Mouse (Mus musculus) MEL (cell line): ENCODE results near the gene Rab4b.

Experiments
- BHLHE40 ChIP-seq: IDR thresholded peaks from 2 replicates; pipeline ENCODE4 v1.6.1; 2012; ENCODE audit warnings: low read depth, mild to moderate bottlenecking, inconsistent platforms, low read length, improper control_type of control experiment, borderline replicate concordance
- CTCF ChIP-seq, 3 experiments: IDR thresholded peaks in 2 of 3; conservative IDR thresholded peaks in 1 of 3; 2 replicates each; pipeline ENCODE4 v1.5.1; 2011 to 2012; ENCODE audit warnings: low read length in 3 of 3, low read depth in 2 of 3, mild to moderate bottlenecking in 2 of 3, improper control_type of control experiment in 1 of 3, inconsistent platforms in 1 of 3, mixed read lengths in 1 of 3, moderate library complexity in 1 of 3; ENCODE audit not compliant: control insufficient read depth in 1 of 3, insufficient read depth in 1 of 3, poor library complexity in 1 of 3, severe bottlenecking in 1 of 3
- E2F4 ChIP-seq: IDR thresholded peaks from 2 replicates; pipeline ENCODE4 v1.6.1; 2011; ENCODE audit warnings: low read depth, low read length, improper control_type of control experiment, borderline replicate concordance
- GABPA ChIP-seq: IDR thresholded peaks from 2 replicates; pipeline ENCODE4 v1.6.1; 2012; ENCODE audit warnings: low read depth, mild to moderate bottlenecking, inconsistent platforms, low read length, improper control_type of control experiment, moderate library complexity
- GATA1 ChIP-seq: IDR thresholded peaks from 2 replicates; pipeline ENCODE4 v1.6.1; 2011; ENCODE audit warnings: low read depth, low read length, improper control_type of control experiment
- MAFK ChIP-seq: IDR thresholded peaks from 2 replicates; pipeline ENCODE4 v1.6.1; 2011; ENCODE audit warnings: low read depth, mild to moderate bottlenecking, low read length, improper control_type of control experiment, borderline replicate concordance
- MAX ChIP-seq: IDR thresholded peaks from 2 replicates; pipeline ENCODE4 v1.6.1; 2011; ENCODE audit warnings: low read length, improper control_type of control experiment
- NRF1 ChIP-seq: IDR thresholded peaks from 2 replicates; pipeline ENCODE4 v1.6.1; 2014; ENCODE audit warnings: low read depth, mild to moderate bottlenecking, inconsistent platforms, low read length, improper control_type of control experiment, moderate library complexity; ENCODE audit not compliant: poor library complexity, insufficient read depth, severe bottlenecking
- POLR2A ChIP-seq, 2 experiments: IDR thresholded peaks; 2 replicates each; pipeline ENCODE4 v1.6.1; 2011 to 2012; ENCODE audit warnings: low read length in 2 of 2, mild to moderate bottlenecking in 2 of 2, control low read depth in 1 of 2, improper control_type of control experiment in 1 of 2, low read depth in 1 of 2, moderate library complexity in 1 of 2; ENCODE audit not compliant: control insufficient read depth in 1 of 2, insufficient read depth in 1 of 2, poor library complexity in 1 of 2
- POLR2AphosphoS5 ChIP-seq: IDR thresholded peaks from 2 replicates; pipeline ENCODE4 v1.6.1; 2012; ENCODE audit warnings: low read depth, borderline replicate concordance, mild to moderate bottlenecking, inconsistent platforms, low read length, moderate library complexity, mixed read lengths
- SIN3A ChIP-seq: IDR thresholded peaks from 2 replicates; pipeline ENCODE4 v1.6.1; 2012; ENCODE audit warnings: low read length, improper control_type of control experiment, inconsistent platforms
- SMC3 ChIP-seq: IDR thresholded peaks from 2 replicates; pipeline ENCODE4 v1.6.1; 2011; ENCODE audit warnings: low read depth, low read length, improper control_type of control experiment
- TAL1 ChIP-seq: IDR thresholded peaks from 2 replicates; pipeline ENCODE4 v1.6.1; 2012; ENCODE audit warnings: mild to moderate bottlenecking, inconsistent platforms, low read length, moderate library complexity, mixed read lengths
- ZKSCAN1 ChIP-seq: IDR thresholded peaks from 2 replicates; pipeline ENCODE4 v1.6.1; 2012; ENCODE audit warnings: low read depth, mild to moderate bottlenecking, inconsistent platforms, low read length, improper control_type of control experiment, moderate library complexity

GRCm38 (mm10) chr7:27158171-27158570 is 20.5 kb downstream of the Rab4b start:
- TF ChIP-seq CTCF (IDR thresholded peaks at IDR 0.05 in 2 of 3, conservative IDR thresholded peaks at IDR 0.05 in 1 of 3; ENCODE audit: control insufficient read depth in 1 of 3, insufficient read depth in 1 of 3, low read depth in 2 of 3, low read length in 3 of 3, poor library complexity in 1 of 3, severe bottlenecking in 1 of 3): no peak
- TF ChIP-seq MAX: no peak
- TF ChIP-seq GATA1: no peak
- no peak for TF ChIP-seq POLR2AphosphoS5
- no peak for TF ChIP-seq POLR2A (IDR thresholded peaks at IDR 0.05; ENCODE audit: control insufficient read depth in 1 of 2, insufficient read depth in 1 of 2, low read depth in 1 of 2, low read length in 2 of 2, poor library complexity in 1 of 2)
- TF ChIP-seq BHLHE40: no peak
- no peak for TF ChIP-seq GABPA
- no peak for TF ChIP-seq ZKSCAN1
- TF ChIP-seq SMC3: no peak
- no peak for TF ChIP-seq E2F4
- TF ChIP-seq MAFK: no peak
- no peak for TF ChIP-seq SIN3A
- TF ChIP-seq NRF1: no peak
- no peak for TF ChIP-seq TAL1
